Mouse (Mus musculus): Measurements from ENCODE around the gene Dgkg. TPM values are rescaled to one million over a fixed set of nuclear protein-coding genes. Genes with fewer than 3 reads are reported as not detected.

Dgkg gene
- polyA plus RNA-seq, 1 experiment from 2014 or later, result 1.3 TPM

DNA sequence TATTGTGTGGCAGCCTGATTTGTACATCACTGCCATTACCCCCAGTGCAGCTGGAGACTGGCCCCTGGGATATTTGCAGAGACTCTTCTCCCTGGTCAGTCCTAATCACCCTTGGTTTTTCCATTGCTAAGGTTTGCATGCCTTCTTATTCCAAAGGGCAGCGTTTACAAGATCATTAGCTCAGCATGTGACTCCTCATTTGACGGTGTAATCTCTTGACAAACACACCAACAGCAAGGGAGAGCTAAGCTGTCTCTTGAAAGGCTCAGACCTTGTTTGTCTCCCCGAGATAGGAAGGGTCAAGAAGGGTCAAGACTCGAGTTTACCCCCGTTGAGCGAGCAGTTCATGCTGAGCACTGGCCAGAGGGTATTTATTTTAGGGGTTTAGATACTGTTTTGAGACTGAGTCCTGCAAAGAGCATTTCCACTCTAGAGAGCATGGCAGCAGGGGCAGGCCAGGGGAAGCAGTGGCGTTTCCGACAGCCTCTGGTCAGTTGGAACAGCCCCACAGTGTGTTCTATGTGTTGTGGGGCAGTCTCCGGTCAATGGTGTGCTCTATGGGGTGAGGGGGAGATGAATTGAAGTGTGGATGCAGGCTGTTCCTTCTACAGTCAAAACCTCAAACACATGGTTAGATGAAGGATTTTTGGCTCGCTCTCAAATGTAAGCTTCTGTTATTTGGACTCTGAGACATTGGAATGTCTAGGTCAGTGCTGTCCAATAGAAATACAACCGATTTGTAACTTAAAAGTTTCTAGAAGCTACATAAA, 105.6 kb downstream of the Dgkg start:
- H3K4me1 ChIP-seq, result peaks cover 11% of the 10 kb centered on the region
- no peak overlapping the region for H3K27ac ChIP-seq
- ATAC-seq, result no peak
- H3K27me3 ChIP-seq, result peaks cover 9% of the 10 kb centered on the region; the same call in 1 of the 2 replicates
- 17% methylated on average over 11 of the region's 11 CpGs for WGBS
- H3K4me3 ChIP-seq, result no peak overlapping the region
- H3K36me3 ChIP-seq (ENCODE audit: poor library complexity, severe bottlenecking), result no peaks in the 10 kb centered on the region
- H3K4me2 ChIP-seq, result no peak overlapping the region
- H3K9me3 ChIP-seq (replicated peaks), result no peaks in the 10 kb centered on the region
- H3K9ac ChIP-seq, result no peak overlapping the region

DNA sequence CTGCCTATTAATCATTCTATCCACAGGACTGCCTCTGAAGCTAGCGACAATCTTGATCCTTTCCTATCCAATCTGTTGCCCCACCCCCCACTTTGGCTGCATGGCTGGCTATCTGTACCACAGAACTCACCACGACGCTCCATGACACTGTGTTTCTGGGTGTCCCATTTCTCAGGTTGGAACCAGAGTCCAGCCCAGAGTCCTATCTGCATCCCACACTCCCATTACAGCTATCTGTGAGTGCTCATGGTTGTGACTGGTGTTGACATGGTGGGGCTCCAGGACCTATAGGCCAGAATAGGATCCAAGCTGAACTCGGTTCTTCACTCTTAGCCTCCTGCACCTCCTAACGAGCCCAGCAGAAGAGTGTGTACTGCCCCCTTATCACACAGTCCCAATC, 107.7 kb downstream of the Dgkg start:
- Histone ChIP-seq H3K9me3 (replicated peaks) (no peaks in the 10 kb centered on the region), H3K27me3 (peaks cover 9% of the 10 kb centered on the region; the same call in 1 of the 2 replicates), H3K4me2 (no peak overlapping the region), H3K9ac (no peak overlapping the region), H3K36me3 (ENCODE audit: poor library complexity, severe bottlenecking) (no peaks in the 10 kb centered on the region), H3K4me1 (peaks cover 21% of the 10 kb centered on the region), H3K4me3 (no peak overlapping the region), H3K27ac (no peak overlapping the region)
- 70% methylated on average over 5 of the region's 5 CpGs for WGBS
- ATAC-seq, result no peak

DNA sequence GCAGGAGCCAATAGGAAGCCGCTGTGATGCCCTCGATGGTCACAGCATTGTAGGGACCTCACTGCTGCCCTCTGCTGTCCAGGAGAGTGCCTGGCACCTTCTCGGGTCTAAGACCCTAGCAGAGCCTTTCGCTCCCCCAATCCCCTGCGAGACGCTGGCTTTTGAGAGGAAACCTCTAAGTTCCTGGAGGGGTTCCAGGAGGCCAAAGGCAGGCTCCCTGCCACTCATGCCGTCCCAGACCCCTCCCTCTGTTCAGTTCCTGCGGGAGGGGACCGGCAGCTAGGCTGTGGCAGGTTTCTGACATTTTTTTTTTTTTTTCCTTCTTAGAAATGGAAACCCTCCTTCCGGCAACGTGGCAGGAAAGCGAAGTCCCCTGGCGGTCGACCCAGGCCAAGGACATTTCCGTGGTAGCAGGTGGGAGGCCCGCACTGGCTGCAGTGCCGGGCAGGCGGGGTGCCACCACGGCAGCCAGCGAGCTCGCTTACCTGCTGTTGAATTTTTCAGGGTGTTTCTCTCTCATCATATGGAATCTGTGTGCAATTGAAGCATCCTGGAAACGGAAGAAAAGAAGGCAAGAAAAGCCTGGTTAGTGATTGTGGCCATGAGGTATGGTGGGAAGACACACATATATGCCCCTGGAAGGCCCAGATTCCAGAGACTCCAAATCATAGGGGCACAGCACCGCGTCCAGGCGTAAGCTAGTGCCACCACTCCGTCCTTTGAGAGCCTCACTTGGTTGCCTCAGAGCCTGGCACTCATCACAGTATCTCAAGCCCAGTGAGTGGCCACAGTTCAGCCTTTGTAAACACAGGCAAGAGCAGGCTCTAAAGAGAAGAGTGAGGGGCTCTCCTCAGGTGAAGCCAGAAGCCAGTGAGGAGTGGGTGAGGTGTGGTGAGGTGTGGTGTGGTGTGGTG, 108.6 kb downstream of the Dgkg start:
- Histone ChIP-seq H3K9me3 (replicated peaks) (no peaks in the 10 kb centered on the region), H3K36me3 (ENCODE audit: poor library complexity, severe bottlenecking) (no peaks in the 10 kb centered on the region), H3K4me1 (peaks cover 21% of the 10 kb centered on the region), H3K27ac (no peak overlapping the region), H3K9ac (peak overlapping the region; percentile 56), H3K4me3 (peak overlapping the region; percentile 42), H3K4me2 (peak overlapping the region; percentile 74), H3K27me3 (peaks cover 9% of the 10 kb centered on the region; the same call in 1 of the 2 replicates)
- 8% methylated on average over 26 of the region's 26 CpGs for WGBS
- peak; percentile 89 for ATAC-seq

DNA sequence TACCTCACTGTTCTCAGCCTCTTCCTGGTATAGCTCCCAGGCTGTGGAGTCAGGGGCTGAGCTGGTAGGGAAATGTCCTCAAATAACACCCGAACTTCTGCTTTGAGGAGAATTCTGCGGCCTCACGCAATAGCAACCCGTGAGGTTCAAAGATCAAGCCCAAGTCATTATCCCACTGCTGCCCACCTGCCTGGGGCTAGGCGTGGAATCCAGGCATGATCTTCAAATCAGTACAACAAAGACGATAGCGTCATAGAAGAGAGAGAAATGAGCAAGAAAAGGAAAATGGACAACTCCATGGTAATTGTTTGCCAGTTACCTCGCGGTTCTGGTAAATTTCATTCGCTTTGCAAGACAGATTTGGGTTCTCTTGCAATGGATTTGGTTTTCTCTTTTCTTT, 109.3 kb downstream of the Dgkg start:
- 62% methylated on average over 10 of the region's 10 CpGs for WGBS

DNA sequence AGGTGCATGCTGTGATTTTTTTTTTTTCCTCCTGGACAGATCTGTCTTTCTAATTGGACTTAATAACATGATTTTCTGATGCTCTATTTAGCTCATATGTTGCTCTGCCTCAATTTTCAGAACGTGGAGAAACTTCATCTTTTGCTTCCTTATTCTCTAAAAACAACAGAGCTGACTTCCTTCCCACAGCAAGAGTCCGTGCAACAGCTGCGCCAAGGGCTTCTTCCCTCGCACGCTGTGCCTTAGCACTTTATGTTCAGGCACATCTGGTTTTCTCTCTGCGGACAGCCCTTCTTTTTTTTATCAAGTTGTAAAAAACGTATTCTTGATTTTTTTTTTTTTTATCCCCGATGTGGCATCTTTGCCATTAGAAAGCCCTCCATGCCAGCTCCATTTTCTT, 111.2 kb downstream of the Dgkg start:
- Histone ChIP-seq H3K27ac (no peak overlapping the region), H3K4me1 (peaks cover 21% of the 10 kb centered on the region), H3K27me3 (peaks cover 9% of the 10 kb centered on the region; the same call in 1 of the 2 replicates), H3K9ac (no peak overlapping the region), H3K9me3 (replicated peaks) (no peaks in the 10 kb centered on the region), H3K36me3 (ENCODE audit: poor library complexity, severe bottlenecking) (no peaks in the 10 kb centered on the region), H3K4me2 (no peak overlapping the region), H3K4me3 (no peak overlapping the region)
- no peak for ATAC-seq
- 82% methylated on average over 8 of the region's 8 CpGs for WGBS

More for the DNA sequence above, 109.3 kb downstream of the Dgkg start:
- Histone ChIP-seq H3K27me3 (peaks cover 9% of the 10 kb centered on the region; the same call in 1 of the 2 replicates), H3K9me3 (replicated peaks) (no peaks in the 10 kb centered on the region), H3K4me3 (peak overlapping the region; percentile 42; the same call in 1 of the 2 replicates), H3K27ac (no peak overlapping the region), H3K36me3 (ENCODE audit: poor library complexity, severe bottlenecking) (no peaks in the 10 kb centered on the region), H3K4me1 (peaks cover 21% of the 10 kb centered on the region), H3K4me2 (peak overlapping the region; percentile 74), H3K9ac (no peak overlapping the region)
- peak; percentile 21; the same call in 1 of the 2 replicates for ATAC-seq

DNA sequence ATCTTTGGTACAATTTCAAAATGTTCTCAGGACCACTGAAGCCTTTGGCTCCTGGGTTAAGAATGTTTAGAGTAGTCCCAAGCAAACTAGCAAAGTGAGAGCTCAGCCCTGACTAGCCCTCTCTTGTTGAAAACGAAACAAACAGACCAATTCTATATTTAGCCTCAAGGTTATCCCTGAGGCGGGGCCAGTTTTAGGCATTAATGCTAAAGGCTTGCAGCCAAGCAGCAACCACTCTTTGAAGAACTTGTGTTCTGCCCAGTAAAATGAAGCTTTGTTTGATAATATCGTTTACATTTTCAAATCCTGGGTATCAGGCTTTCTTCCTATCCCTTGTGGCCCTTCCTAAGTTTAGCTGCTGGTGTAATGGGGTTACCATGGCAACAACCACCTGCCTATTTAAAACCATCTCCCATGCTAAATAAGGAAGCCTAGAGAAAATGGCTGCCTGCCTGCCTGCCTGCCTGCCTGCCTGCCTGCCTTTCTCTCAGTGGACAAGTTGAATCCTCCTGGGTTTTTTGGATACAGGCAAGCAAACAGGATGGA, 111.9 kb downstream of the Dgkg start:
- no peak overlapping the region for H3K4me2 ChIP-seq
- H3K27ac ChIP-seq, result no peak overlapping the region
- H3K27me3 ChIP-seq, result peaks cover 6% of the 10 kb centered on the region; the same call in 1 of the 2 replicates
- ATAC-seq, result peak; percentile 65
- 33% methylated on average over 3 of the region's 3 CpGs for WGBS
- no peaks in the 10 kb centered on the region for H3K36me3 ChIP-seq (ENCODE audit: poor library complexity, severe bottlenecking)
- no peak overlapping the region for H3K9ac ChIP-seq
- H3K9me3 ChIP-seq (replicated peaks), result no peaks in the 10 kb centered on the region
- peaks cover 21% of the 10 kb centered on the region for H3K4me1 ChIP-seq
- H3K4me3 ChIP-seq, result no peak overlapping the region

DNA sequence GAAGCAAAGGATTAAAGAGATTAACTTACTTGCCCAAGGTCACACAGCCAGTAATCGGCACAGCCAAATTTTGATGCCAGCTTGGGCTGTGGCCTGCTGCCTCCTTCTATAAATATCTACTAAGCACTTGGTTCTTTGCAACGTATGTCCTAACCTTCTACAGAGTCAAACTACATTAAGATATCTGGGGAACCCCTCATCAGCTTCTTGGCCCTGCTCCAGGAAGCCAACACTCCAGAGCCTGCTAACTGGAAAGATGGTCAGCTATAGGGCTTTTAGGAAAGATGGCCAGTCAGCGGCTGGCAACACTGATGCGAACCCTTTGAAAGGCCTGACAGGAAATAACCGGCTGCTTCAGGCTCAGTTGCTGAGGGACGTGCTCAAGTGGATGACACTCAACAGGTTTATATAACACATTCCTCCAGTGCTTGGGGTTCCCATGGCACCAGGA, 114.3 kb downstream of the Dgkg start:
- Histone ChIP-seq H3K9me3 (replicated peaks) (no peaks in the 10 kb centered on the region), H3K36me3 (ENCODE audit: poor library complexity, severe bottlenecking) (no peaks in the 10 kb centered on the region), H3K27me3 (no peaks in the 10 kb centered on the region)

DNA sequence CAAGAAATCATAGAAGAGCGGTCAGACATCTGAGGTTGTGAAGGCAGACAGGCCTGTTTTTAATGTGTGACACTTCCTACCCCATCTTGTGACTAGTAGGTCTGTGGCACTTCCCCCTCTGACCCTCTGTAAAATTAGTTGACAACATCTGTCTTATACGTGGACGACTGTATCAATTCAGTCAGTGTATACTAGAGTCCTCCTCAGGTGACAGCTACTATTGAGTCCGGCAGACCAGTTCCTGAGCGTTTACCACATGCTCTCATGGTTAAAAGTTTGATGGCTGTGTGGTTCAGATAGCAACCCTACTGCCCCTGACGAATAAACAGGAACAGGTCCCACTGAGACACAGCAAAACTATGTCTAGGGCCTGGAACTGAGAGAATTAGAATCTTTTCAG, 117.7 kb downstream of the Dgkg start:
- Histone ChIP-seq H3K27me3 (no peaks in the 10 kb centered on the region), H3K4me3 (no peak overlapping the region), H3K4me2 (no peak overlapping the region), H3K9ac (no peak overlapping the region), H3K4me1 (no peaks in the 10 kb centered on the region), H3K27ac (no peak overlapping the region), H3K9me3 (replicated peaks) (no peaks in the 10 kb centered on the region), H3K36me3 (ENCODE audit: poor library complexity, severe bottlenecking) (no peaks in the 10 kb centered on the region)
- 73% methylated on average over 6 of the region's 6 CpGs for WGBS
- ATAC-seq, result no peak

More for the DNA sequence above, 114.3 kb downstream of the Dgkg start:
- WGBS, result 87% methylated on average over 6 of the region's 6 CpGs
- Histone ChIP-seq H3K27ac (no peak overlapping the region), H3K4me3 (no peak overlapping the region), H3K4me2 (no peak overlapping the region), H3K9ac (no peak overlapping the region), H3K4me1 (peaks cover 12% of the 10 kb centered on the region)
- no peak for ATAC-seq

DNA sequence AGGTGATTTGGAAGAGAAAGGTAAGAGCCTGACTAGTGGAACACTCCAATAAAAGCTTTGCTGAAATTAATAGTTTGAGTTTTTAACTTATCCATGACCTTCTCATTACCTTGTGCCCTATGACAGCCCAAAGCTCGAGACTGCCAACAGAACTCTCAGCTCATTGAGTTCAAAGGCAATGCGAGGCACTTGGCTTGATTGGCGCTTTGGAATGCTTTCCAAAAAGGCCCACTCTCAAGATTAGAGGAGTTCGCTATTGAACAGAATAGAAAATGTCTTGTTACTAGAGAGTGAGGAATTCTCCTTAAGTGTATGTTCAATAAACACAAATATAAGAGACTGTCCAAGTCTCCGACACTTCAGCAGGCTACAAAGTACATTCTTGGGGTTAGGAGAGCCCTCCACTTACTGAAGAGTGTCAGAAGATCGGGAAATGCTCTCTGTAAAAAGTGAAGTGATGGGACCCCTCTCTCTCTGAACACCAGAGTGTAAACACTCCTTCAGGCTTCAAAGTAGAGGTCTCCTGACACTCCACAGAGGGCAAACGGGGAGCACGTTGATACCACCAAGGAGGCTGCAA, 120.3 kb downstream of the Dgkg start:
- Histone ChIP-seq H3K36me3 (ENCODE audit: poor library complexity, severe bottlenecking) (no peaks in the 10 kb centered on the region), H3K27me3 (no peaks in the 10 kb centered on the region), H3K4me1 (no peaks in the 10 kb centered on the region), H3K27ac (no peak overlapping the region), H3K9me3 (replicated peaks) (no peaks in the 10 kb centered on the region), H3K4me2 (no peak overlapping the region), H3K4me3 (no peak overlapping the region), H3K9ac (no peak overlapping the region)
- no peak for ATAC-seq
- 75% methylated on average over 8 of the region's 8 CpGs for WGBS

DNA sequence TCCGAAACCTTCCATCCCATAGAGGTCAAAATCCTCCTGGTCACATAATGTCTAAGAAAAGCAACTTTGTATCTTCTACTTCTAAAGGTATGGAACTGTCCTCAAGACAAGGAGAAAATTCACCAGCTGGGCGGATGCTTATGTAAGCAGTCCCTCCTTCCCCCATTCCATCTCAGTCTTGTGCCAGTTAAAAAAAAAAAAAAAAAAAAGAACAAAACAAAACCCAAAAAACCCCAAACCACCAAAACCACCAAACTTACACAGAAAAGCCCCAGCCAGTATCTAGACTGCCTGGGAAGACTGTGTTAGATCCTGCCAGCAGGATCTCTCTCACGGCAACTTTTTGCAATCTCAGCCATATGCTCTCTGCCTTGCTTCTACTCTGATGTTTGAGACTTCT, 123.9 kb downstream of the Dgkg start:
- Histone ChIP-seq H3K27ac (no peak overlapping the region), H3K4me1 (no peaks in the 10 kb centered on the region), H3K9me3 (replicated peaks) (no peaks in the 10 kb centered on the region), H3K4me2 (no peak overlapping the region), H3K9ac (no peak overlapping the region), H3K27me3 (no peaks in the 10 kb centered on the region), H3K36me3 (ENCODE audit: poor library complexity, severe bottlenecking) (no peaks in the 10 kb centered on the region), H3K4me3 (no peak overlapping the region)
- 90% methylated on average over 3 of the region's 3 CpGs for WGBS
- no peak for ATAC-seq

DNA sequence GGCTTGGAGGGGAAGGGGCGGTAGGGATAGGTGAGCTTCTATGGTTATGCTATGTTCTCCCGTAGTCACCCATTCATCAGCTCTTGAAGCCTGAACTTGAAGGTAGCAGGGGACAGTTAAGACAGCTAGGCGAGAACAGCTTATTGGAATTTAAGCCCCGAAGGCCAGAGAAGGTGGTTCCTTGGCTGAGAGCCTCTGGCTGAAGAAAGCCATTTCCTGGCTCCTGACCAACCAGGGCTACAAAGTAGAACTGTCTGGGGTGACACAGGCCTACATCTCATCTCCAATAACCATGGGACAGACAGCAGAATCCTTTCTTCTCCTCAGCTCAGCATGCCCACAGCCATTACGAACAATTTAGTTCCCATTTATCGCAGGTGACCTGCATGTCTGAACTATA, 125.2 kb downstream of the Dgkg start:
- peaks cover 5% of the 10 kb centered on the region for H3K4me1 ChIP-seq
- no peak overlapping the region for H3K9ac ChIP-seq
- 90% methylated on average over 6 of the region's 6 CpGs for WGBS
- no peaks in the 10 kb centered on the region for H3K9me3 ChIP-seq (replicated peaks)
- no peaks in the 10 kb centered on the region for H3K27me3 ChIP-seq
- no peak overlapping the region for H3K4me3 ChIP-seq
- no peak overlapping the region for H3K4me2 ChIP-seq
- H3K36me3 ChIP-seq (ENCODE audit: poor library complexity, severe bottlenecking), result no peaks in the 10 kb centered on the region
- H3K27ac ChIP-seq, result no peak overlapping the region
- no peak for ATAC-seq
